Mouse (Mus musculus): ENCODE measurements at regions not wholly inside any gene's neighbourhood (a gene's known extent, or its start where the extent isn't known, plus 50 kb on each side); places are given as distances from the start of the nearest gene placed in this dataset.

DNA sequence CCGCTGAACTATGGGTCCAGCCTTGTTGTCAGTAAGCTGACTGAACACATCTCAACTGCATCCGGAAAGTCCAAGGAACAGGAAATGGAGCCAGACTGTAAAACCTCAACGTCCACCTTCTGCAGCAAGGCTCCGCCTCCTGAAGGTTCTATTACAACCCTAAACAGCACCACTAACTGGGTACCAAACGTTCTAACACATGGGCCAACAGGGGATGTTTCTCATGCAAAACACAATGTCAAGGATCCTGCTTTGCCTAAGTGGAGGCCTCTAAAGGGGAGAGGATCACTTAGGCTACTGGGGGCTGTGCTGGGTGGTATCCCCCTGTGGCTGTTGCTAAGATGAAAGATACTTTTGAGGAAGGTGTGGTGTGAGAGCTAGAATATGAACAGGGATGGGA, 51.0 kb upstream of the Stt3b start:
- CTCF ChIA-PET: no interaction called here

GRCm38 (mm10) chr9:115361881-115362280, 51.7 kb upstream of the Stt3b start:
- CTCF ChIA-PET: no interaction called here

DNA sequence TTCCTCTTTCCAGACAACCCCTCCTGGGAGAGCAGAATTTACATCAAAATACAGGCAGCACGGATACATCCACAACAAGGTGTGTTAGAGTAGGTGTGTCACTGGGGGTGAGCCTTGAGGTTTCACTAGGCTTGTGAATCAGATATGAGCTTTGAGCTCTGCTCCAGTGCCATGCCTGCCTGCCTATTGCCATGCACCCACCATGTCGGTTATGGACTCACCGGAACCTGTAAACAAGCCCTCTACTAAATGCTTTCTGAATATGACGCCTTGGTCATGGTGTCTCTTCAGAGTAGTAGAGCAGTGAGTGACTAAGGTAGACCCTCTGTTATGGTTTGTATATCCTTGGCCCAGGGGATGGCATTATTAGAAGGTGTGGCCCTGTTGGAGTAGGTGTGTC, 52.3 kb upstream of the Stt3b start:
- CTCF ChIA-PET: no interaction called here

- CTCF ChIA-PET: no interaction called here
Measured at GRCm38 (mm10) chr9:115364919-115365861, 55.0 kb upstream of the Stt3b start.

DNA sequence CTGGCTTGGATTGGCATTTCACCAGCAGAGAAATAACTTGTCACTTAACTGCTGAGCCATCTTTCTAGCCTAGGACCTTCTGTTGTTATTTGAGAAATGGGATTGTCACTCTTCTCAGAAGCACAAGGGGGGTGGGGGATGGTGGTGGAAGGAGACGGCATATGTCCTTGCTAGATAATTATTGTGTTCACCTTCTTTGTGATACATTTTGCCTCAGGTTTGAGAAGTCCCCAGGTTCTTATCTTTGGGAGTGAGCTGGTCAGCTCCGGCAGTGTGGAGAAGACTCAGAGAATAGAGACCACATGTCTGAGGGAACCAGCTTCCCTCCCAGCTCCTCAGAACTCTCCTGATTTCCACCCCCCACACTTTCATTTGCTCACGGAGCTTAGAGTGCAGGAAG, 57.6 kb upstream of the Stt3b start:
- CTCF ChIA-PET: no interaction called here

DNA sequence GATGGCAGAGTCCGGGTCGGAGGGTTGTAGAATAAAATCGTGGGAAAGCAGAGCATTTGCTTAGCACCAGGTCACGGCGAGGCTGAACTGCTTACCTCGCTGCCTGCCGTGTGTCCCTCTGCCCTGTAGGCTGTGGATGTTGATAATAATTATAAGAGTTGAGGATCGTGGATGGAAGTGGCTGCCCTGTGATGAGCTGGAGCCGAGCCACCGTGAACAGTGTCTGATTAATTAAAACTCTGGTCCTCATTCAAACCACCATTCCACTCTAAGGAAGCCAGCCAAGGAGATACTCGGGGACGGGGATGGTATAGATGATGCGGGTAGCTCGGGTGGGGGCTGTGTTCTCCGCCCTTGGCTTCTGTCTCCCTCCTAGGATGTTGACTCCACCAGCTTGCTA, 70.1 kb upstream of the Stt3b start:
- CTCF ChIA-PET: no interaction called here

- CTCF ChIA-PET: no interaction called here
Measured at GRCm38 (mm10) chr9:115382824-115383475, 72.7 kb upstream of the Stt3b start.

DNA sequence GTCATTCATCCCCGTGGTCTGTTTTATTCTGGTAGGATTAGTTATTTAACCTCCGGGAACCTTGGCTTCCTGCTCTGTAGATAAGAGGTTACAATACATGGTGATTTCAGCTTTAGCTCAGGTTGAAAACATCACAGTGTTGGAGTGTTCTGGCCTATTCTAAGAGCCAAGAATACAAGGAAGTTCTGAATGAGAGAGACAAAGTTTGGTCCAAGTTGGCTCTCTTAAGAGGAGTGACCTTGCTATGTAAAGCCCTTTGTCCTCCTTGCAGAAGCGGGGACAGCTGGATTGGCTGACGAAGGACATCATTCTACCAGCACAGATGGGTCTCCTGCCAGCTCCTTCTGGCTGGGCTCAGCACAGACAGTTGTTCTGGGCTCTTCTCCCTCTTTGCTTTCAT, 73.7 kb upstream of the Stt3b start:
- CTCF ChIA-PET: interaction anchor here (0.8 kb wide), 1 partner anchor 780 kb away, joined by 3 read pairs; no protein-coding TSS in a partner anchor

DNA sequence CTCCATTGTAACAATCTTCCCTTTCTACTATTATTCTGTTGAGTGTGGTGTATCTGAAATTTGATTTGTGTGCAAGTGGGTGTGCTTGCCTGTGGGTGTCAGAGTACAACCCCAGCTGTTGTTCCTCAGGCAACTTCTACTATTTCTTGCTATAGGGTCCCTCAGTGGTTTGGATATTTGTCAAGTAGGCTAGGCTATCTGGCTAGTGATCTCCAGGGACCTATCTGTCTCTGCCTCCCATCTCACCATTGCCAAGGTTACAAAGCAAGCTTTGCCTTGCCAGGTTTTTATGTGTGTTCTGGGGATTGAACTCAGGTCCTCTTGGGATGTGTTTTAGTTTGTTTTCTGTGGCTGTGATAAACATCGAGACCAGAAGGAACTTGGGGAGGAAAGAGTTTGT, 74.1 kb upstream of the Stt3b start:
- CTCF ChIA-PET: interaction anchor here (0.8 kb wide), 1 partner anchor 780 kb away, joined by 3 read pairs; no protein-coding TSS in a partner anchor

GRCm38 (mm10) chr9:115387471-115388360, 77.5 kb upstream of the Stt3b start:
- CTCF ChIA-PET: interaction anchor here (0.7 kb wide), 1 partner anchor 181 kb away, joined by 3 read pairs; no protein-coding TSS in a partner anchor

DNA sequence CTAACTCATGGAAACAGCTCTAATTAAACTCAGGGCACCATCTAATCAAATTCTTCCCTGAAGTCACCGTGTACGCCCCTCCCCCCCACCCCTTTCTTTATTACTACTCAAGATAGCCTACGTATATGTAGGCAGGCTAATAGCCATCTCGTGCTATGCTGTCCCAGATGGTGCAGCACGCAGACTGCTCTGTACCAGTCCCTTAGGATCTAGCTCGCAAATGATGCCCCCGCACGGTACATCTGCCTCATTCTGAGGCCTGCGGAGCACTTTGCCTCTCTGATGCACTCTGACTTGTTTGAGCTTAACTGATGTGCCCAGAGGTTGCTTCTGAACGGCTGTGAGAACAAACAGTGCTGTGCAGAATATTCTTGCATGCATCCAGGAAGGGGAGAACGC, 78.1 kb upstream of the Stt3b start:
- CTCF ChIA-PET: interaction anchor here (0.5 kb wide), 1 partner anchor 54 kb away, joined by 4 read pairs; no protein-coding TSS in a partner anchor

GRCm38 (mm10) chr9:115389082-115389481, 78.9 kb upstream of the Stt3b start:
- CTCF ChIA-PET: interaction anchor here (0.5 kb wide), 1 partner anchor 53 kb away, joined by 4 read pairs; no protein-coding TSS in a partner anchor

- CTCF ChIA-PET: no interaction called here
Measured at GRCm38 (mm10) chr9:115390880-115391281, 80.7 kb upstream of the Stt3b start.

- CTCF ChIA-PET: no interaction called here
Measured at GRCm38 (mm10) chr9:115395511-115395910, 85.3 kb upstream of the Stt3b start.

DNA sequence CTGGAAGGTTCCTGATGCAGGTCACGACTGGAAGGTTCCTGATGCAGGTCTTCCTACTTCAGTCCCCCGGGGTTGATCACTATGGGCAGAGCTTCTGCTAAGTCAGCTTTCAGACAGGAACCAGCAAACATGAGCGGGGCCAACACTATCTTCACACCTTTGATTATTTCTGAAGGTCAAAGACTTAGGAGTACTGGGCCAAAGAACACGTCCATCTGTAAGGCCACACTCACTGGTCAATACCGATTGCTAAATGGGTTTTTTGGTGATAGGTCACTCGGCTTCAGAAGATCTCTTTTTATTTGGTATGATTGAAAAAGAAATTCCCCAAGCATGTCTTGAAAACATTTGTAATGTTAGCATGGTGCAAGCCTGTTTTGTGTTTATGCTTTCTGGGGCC, 90.2 kb upstream of the Stt3b start:
- CTCF ChIA-PET: interaction anchor here (0.9 kb wide), 1 partner anchor 641 kb away, joined by 4 read pairs; no protein-coding TSS in a partner anchor

- CTCF ChIA-PET: interaction anchor here (0.9 kb wide), 1 partner anchor 640 kb away, joined by 4 read pairs; no protein-coding TSS in a partner anchor
Measured at GRCm38 (mm10) chr9:115401405-115402151, 91.4 kb upstream of the Stt3b start.

GRCm38 (mm10) chr9:115402661-115403060, 92.4 kb upstream of the Stt3b start:
- CTCF ChIA-PET: no interaction called here

- CTCF ChIA-PET: no interaction called here
Measured at GRCm38 (mm10) chr9:115403354-115403968, 93.2 kb upstream of the Stt3b start.

DNA sequence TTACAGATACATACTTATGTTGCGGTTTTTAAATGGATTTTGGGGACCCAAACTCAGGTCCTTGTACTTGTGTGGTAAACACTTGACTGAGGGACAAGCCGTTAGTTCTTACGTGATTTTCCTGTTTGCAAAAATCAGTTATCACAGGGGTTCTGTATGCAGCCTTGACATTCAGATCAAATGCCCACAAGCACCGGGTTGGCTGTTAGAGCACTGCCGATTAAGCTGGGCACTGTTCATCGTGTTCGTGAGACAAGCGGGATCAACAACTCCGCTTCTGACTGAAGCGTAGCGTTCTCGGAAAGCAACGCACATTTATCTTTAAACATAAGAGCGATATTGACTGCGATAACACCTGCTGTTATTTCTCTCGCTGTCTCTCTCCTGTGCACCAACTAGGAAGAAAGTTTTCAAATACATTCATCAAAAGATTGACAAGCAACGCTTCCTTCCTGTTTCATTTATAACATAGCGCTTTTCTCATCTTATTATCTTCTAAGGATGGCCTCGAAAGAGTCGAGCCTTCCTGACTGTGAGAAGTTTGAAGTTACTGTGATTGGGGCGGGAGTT, 97.8 kb upstream of the Stt3b start:
- CTCF ChIA-PET: no interaction called here

DNA sequence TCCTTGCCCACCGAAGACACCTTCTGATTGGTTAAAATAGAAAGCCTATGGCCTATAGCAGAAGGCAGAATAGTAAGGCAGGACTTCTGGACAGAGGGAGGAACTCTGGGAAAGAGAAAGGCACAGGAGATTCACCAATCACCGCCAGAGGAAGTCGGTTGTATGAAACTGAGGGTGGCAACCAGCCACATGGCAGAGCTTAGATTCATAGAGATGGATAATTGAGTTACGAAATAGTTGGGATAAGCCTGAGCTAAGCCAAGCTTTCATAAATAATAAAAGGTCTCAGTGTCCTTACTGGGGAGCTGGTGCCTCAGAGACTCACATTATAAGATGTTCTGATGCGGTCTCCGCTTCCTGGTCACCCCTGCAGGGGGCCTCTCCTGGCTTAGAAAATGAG, 98.7 kb upstream of the Stt3b start:
- CTCF ChIA-PET: no interaction called here

Data from spleen, embryonic (tissue).